Mouse (Mus musculus) left cerebral cortex, adult 11 months (tissue): ENCODE measurements around the gene Scp2.
"Not testable (repeated sequence)": the region's sequence is repeated elsewhere in the genome, so short reads cannot be mapped to it uniquely, and the experiment has no call there.

Experiments used
- DNase-seq: peaks from one replicate; pipeline ENCODE4 v3.0.0; 2022; ENCODE audit warnings: low spot score

Scp2 gene

GRCm38 (mm10) chr4:108096345-108096744, 48.5 kb downstream of the Scp2 start, which contains the start of gene Podn:
TSS of gene Podn (minus strand) at chr4:108096445.
- DNase-seq = no peak

GRCm38 (mm10) chr4:108092741-108093397, 51.9 kb downstream of the Scp2 start:
- no peak for DNase-seq

- no peak for DNase-seq
Measured at GRCm38 (mm10) chr4:108083993-108084392, 60.8 kb downstream of the Scp2 start.

- DNase-seq = no peak
Measured at GRCm38 (mm10) chr4:108083032-108083735, 61.6 kb downstream of the Scp2 start.

- DNase-seq = no peak
Measured at GRCm38 (mm10) chr4:108082401-108082806, 62.4 kb downstream of the Scp2 start.

GRCm38 (mm10) chr4:108080876-108081275, 63.9 kb downstream of the Scp2 start:
- DNase-seq = no peak

- DNase-seq = no peak
Measured at GRCm38 (mm10) chr4:108079762-108080161, 65.0 kb downstream of the Scp2 start.

GRCm38 (mm10) chr4:108079191-108079590, 65.6 kb downstream of the Scp2 start:
- not testable (repeated sequence) for DNase-seq

GRCm38 (mm10) chr4:108077224-108077955, 67.4 kb downstream of the Scp2 start:
- no peak for DNase-seq

- no peak for DNase-seq
Measured at GRCm38 (mm10) chr4:108074204-108074823, 70.5 kb downstream of the Scp2 start.

GRCm38 (mm10) chr4:108072086-108072485, 72.7 kb downstream of the Scp2 start:
- DNase-seq = no peak

GRCm38 (mm10) chr4:108071235-108071901, 73.4 kb downstream of the Scp2 start:
- peak; percentile 85 for DNase-seq

GRCm38 (mm10) chr4:108070723-108071122, 74.1 kb downstream of the Scp2 start:
- no peak for DNase-seq

- no peak for DNase-seq
Measured at GRCm38 (mm10) chr4:108070286-108070685, 74.5 kb downstream of the Scp2 start.

GRCm38 (mm10) chr4:108068081-108068480, 76.7 kb downstream of the Scp2 start:
- no peak for DNase-seq

- no peak for DNase-seq
Measured at GRCm38 (mm10) chr4:108067261-108067660, 77.5 kb downstream of the Scp2 start.

GRCm38 (mm10) chr4:108066569-108066968, 78.2 kb downstream of the Scp2 start:
- no peak for DNase-seq

GRCm38 (mm10) chr4:108065176-108065844, 79.5 kb downstream of the Scp2 start:
- no peak for DNase-seq

- DNase-seq = no peak
Measured at GRCm38 (mm10) chr4:108063616-108064015, 81.2 kb downstream of the Scp2 start.

GRCm38 (mm10) chr4:108062524-108062923, 82.3 kb downstream of the Scp2 start:
- DNase-seq = no peak

- DNase-seq = no peak
Measured at GRCm38 (mm10) chr4:108060774-108061173, 84.0 kb downstream of the Scp2 start.
